Mouse (Mus musculus) testis, adult 2 months (tissue): ENCODE measurements at regions not wholly inside any gene's neighbourhood (a gene's known extent, or its start where the extent isn't known, plus 50 kb on each side); places are given as distances from the start of the nearest gene placed in this dataset.

ENCODE experiments used
- H3K27ac ChIP-seq: fragments of 200-500 bp; 2 replicates; pipeline ENCODE4 v1.5.1; 2012; ENCODE audit warnings: low read depth, low read length; ENCODE audit not compliant: control insufficient read depth, insufficient read depth
- H3K27me3 ChIP-seq: fragments of 200-500 bp; 2 replicates; pipeline ENCODE4 v1.6.1; 2012; ENCODE audit warnings: mild to moderate bottlenecking, low read length, moderate library complexity; ENCODE audit not compliant: control insufficient read depth, insufficient read depth
- H3K36me3 ChIP-seq: fragments of 200-500 bp; 2 replicates; pipeline ENCODE4 v1.6.1; 2012; ENCODE audit warnings: mild to moderate bottlenecking, low read length; ENCODE audit not compliant: control insufficient read depth, insufficient read depth
- H3K4me1 ChIP-seq: fragments of 200-500 bp; 2 replicates; pipeline ENCODE4 v1.6.1; 2012; ENCODE audit warnings: low read length; ENCODE audit not compliant: control insufficient read depth, insufficient read depth
- H3K4me3 ChIP-seq: fragments of 200-500 bp; 2 replicates; pipeline ENCODE4 v1.5.1; 2012; ENCODE audit warnings: low read depth, mild to moderate bottlenecking, low read length, moderate library complexity, mixed read lengths; ENCODE audit not compliant: control insufficient read depth
- CTCF ChIP-seq: fragments of 200-500 bp; IDR thresholded peaks from 2 replicates; pipeline ENCODE4 v1.5.1; 2012; ENCODE audit warnings: low read depth, mild to moderate bottlenecking, inconsistent platforms, low read length, moderate library complexity; ENCODE audit not compliant: control insufficient read depth, insufficient read depth, insufficient replicate concordance
- POLR2A ChIP-seq: fragments of 200-500 bp; IDR thresholded peaks from 2 replicates; pipeline ENCODE4 v1.6.1; 2012; ENCODE audit warnings: low read depth, mild to moderate bottlenecking, inconsistent platforms, low read length, moderate library complexity; ENCODE audit not compliant: control insufficient read depth

DNA sequence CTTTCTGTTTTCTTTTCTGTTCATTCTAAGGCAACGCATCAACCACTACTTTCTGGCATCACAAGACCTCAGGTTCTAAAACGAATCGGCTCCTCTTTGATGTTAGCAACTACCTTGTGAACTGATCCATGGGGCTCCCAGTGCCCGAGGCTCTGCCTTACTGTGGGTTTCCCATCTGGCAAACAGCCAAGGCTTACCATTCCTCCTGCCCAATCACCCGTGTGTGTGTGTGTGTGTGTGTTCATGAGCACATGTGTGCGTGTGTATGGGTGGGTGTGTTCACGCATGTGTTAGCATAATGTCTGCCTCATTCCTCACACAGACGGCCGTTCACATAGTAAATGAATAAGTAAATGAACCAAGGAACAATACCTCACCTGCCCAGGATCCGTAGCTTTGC, 138.3 kb upstream of the Lpp start:
- H3K36me3 ChIP-seq, result no peaks in the 10 kb centered on the region
- H3K27me3 ChIP-seq, result no peaks in the 10 kb centered on the region
- H3K4me3 ChIP-seq, result no peak overlapping the region
- H3K4me1 ChIP-seq, result no peaks in the 10 kb centered on the region; the same call in 1 of the 2 replicates
- TF ChIP-seq CTCF (no peak), POLR2A (0 out of 2 replicates have a peak, but pooled peaks have one; percentile 23)
- H3K27ac ChIP-seq, result no peak overlapping the region

- no peak overlapping the region for H3K4me3 ChIP-seq
- no peaks in the 10 kb centered on the region for H3K36me3 ChIP-seq
- TF ChIP-seq POLR2A, result no peak
- no peaks in the 10 kb centered on the region for H3K27me3 ChIP-seq
- no peaks in the 10 kb centered on the region; the same call in 1 of the 2 replicates for H3K4me1 ChIP-seq
- H3K27ac ChIP-seq, result no peak overlapping the region
These were observed 138.7 kb upstream of the Lpp start for GRCm38 (mm10) chr16:24254590-24254989.

DNA sequence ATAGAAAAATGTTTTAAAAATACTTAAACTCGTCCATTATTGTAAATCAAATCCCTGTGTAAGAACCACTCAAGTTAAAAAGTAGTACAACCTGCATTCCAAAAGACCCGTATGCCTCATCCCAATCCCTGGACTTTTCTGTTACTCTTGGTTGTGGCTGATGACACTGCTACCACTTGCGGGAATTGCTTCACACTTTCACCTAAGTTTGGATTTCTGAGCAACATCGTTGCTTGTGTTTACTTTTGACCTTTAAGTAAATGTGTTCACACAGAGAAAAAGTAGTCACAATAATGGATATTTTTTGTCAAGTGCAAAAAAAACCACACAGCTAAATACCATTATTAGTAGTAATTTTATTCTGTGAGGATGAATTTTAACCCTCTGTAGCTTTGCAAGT, 139.2 kb upstream of the Lpp start:
- Histone ChIP-seq H3K4me3 (no peak overlapping the region), H3K27ac (no peak overlapping the region), H3K27me3 (no peaks in the 10 kb centered on the region), H3K36me3 (no peaks in the 10 kb centered on the region), H3K4me1 (no peaks in the 10 kb centered on the region; the same call in 1 of the 2 replicates)
- TF ChIP-seq CTCF, result no peak

DNA sequence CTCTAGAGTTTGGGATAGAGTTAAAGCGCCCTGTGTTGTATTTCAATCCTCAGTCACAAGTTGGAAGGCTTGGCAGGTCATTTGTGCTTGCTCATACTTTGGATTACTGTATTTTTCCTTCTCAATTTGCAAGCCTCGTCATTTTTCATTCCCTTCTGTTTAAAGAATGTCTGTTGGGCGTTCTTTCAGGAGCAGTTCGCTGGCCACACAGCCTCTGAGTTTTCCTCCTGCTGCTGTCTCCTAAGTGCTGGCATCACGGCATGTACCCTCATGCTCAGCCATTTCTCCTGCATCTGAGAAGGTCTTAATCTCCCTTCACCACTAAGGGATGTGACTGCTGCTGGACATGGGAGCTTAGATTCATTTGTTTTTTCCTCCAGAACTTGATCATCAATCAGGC, 146.0 kb upstream of the Lpp start:
- no peaks in the 10 kb centered on the region for H3K27me3 ChIP-seq
- H3K36me3 ChIP-seq, result no peaks in the 10 kb centered on the region
- TF ChIP-seq CTCF (no peak), POLR2A (no peak)
- no peak overlapping the region for H3K4me3 ChIP-seq
- H3K27ac ChIP-seq, result no peak overlapping the region
- H3K4me1 ChIP-seq, result no peaks in the 10 kb centered on the region

DNA sequence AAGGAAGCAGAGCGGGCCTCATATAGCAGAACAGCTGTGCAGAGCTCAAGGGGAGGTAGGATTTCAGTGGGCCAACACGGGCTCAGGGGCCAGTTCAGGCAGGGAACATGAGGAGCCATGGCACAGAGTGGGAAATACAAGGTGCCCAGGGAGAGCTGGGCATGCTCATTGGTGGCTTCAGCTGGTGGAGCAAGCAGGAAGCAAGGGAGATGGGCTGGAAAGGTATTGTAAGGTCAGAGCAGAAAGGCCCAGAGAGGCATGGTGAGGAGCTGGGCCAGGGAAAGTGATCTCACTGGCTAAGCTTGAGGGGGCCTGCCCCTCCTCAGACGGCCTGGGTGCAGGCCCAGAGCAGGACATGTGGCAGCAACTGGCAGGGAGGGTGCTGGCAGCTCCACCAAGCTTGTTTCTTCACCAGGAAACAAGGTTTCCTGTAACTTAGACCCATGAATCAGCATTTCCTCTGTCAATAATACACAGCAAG, 155.2 kb upstream of the Lpp start:
- Histone ChIP-seq H3K36me3 (no peaks in the 10 kb centered on the region), H3K27me3 (no peaks in the 10 kb centered on the region), H3K27ac (no peak overlapping the region), H3K4me3 (no peak overlapping the region), H3K4me1 (no peaks in the 10 kb centered on the region)
- no peak for TF ChIP-seq POLR2A
- no peak for TF ChIP-seq CTCF

DNA sequence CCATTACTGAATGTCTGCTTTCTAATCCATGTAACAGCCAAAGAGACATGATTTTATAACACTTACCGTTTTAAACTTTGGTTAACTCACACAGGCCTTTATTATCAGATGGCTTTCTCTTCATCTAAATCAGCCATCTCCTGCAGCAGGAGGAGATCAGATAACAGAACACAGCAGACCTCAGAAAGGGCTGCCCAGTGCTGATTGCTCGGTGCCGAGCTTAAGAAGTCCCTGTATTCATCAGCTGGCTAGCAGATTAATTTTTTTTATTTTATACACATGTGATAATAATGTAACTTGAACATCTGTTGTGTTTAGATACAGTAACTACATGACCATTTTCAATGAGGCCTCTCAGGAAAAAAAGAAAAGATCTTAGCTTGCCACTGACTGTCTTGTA, 155.9 kb upstream of the Lpp start:
- H3K4me3 ChIP-seq, result no peak overlapping the region
- no peak overlapping the region for H3K27ac ChIP-seq
- no peaks in the 10 kb centered on the region for H3K4me1 ChIP-seq
- no peaks in the 10 kb centered on the region for H3K36me3 ChIP-seq
- TF ChIP-seq CTCF, result no peak
- no peaks in the 10 kb centered on the region for H3K27me3 ChIP-seq

- Histone ChIP-seq H3K27me3 (no peaks in the 10 kb centered on the region), H3K27ac (no peak overlapping the region), H3K36me3 (no peaks in the 10 kb centered on the region), H3K4me3 (no peak overlapping the region), H3K4me1 (no peaks in the 10 kb centered on the region)
- no peak for TF ChIP-seq CTCF
- TF ChIP-seq POLR2A, result no peak
These were observed 156.3 kb upstream of the Lpp start for GRCm38 (mm10) chr16:24237013-24237412.

- no peaks in the 10 kb centered on the region for H3K36me3 ChIP-seq
- no peaks in the 10 kb centered on the region for H3K27me3 ChIP-seq
- TF ChIP-seq POLR2A (no peak), CTCF (no peak)
- no peak overlapping the region for H3K27ac ChIP-seq
- H3K4me3 ChIP-seq, result no peak overlapping the region
- H3K4me1 ChIP-seq, result no peaks in the 10 kb centered on the region
These were observed 156.8 kb upstream of the Lpp start for GRCm38 (mm10) chr16:24236511-24236910.
